ENCODE assay signal across 18 mouse cellular contexts in the genomic region with DNA sequence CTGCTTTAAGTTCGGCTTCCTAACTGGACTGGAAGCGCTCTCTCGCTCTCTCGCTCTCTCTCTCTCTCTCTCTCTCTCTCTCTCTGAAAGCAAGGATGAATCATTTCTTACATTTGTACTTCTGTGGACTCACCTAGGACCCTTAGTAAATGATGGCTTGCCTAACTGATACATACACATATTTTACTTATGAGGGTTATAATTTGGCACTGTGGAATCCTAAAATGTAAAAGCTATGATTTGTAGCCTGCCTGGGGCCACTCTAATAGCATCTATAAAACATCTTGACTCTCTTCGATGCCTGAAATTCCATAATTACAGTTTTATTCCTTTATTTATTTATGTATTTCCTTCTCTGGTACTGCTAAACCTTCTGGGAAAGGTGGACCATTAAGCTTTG. TPM values are rescaled to one million over a fixed set of nuclear protein-coding genes. Genes with fewer than 3 reads are reported as not detected.
"Had no signal": no experiment of that assay in that cellular context is flagged by ENCODE, and none has a peak within 500 bp of the region (broad histone marks: within the 10 kb centered on the region; RNA-seq: fewer than 3 reads in every experiment).

No protein-coding gene starts in this region.

- H3K36me3 ChIP-seq: liver, embryonic 13.5 days; liver, embryonic 15.5 days; lung, embryonic 15.5 days; midbrain, embryonic 12.5 days; midbrain, embryonic 15.5 days; stomach, embryonic 15.5 days had no signal

- H3K9me3 ChIP-seq: liver, embryonic 13.5 days; liver, embryonic 15.5 days; lung, embryonic 15.5 days; midbrain, embryonic 12.5 days; midbrain, embryonic 15.5 days; stomach, embryonic 15.5 days had no signal

- H3K4me3 ChIP-seq: liver, embryonic 13.5 days; liver, embryonic 15.5 days; lung, embryonic 15.5 days; megakaryocyte, embryonic 14.5 days; midbrain, embryonic 12.5 days; midbrain, embryonic 15.5 days; stomach, embryonic 15.5 days had no signal

- H3K9ac ChIP-seq: liver, embryonic 13.5 days; liver, embryonic 15.5 days; liver, postnatal 0 days; lung, embryonic 15.5 days; midbrain, embryonic 12.5 days; midbrain, embryonic 15.5 days; stomach, embryonic 15.5 days had no signal

- H3K27me3 ChIP-seq: liver, embryonic 13.5 days; liver, embryonic 15.5 days; lung, embryonic 15.5 days; megakaryocyte, embryonic 14.5 days; midbrain, embryonic 12.5 days; midbrain, embryonic 15.5 days; stomach, embryonic 15.5 days had no signal

- H3K4me1 ChIP-seq: liver, embryonic 13.5 days; liver, embryonic 15.5 days; lung, embryonic 15.5 days; stomach, embryonic 15.5 days had no signal

- H3K4me2 ChIP-seq: liver, embryonic 13.5 days; liver, embryonic 15.5 days; lung, embryonic 15.5 days; midbrain, embryonic 12.5 days; midbrain, embryonic 15.5 days; stomach, embryonic 15.5 days had no signal

- H3K27ac ChIP-seq: liver, embryonic 13.5 days; liver, embryonic 15.5 days; lung, embryonic 15.5 days; macrophage; midbrain, embryonic 12.5 days; midbrain, embryonic 15.5 days; stomach, embryonic 15.5 days; stomach, postnatal 0 days had no signal

- ATAC-seq: liver, postnatal 0 days; lung, postnatal 0 days had no signal

- DNase-seq: liver, embryonic 13.5 days; liver, postnatal 0 days; lung, adult 2 months; lung, postnatal 14 days; lung, postnatal 36 days; right cerebral cortex, postnatal 14 days; thymus, postnatal 14 days; thymus, postnatal 36 days had no signal

RNA-seq across cellular contexts. Expression of a gene that starts 18.6 kb away (rescaled TPM):
- polyA plus RNA-seq: testis, adult 2 months had no signal
